Mouse (Mus musculus): ENCODE measurements around the gene Ttc38. TPM values are rescaled to one million over a fixed set of nuclear protein-coding genes. Genes with fewer than 3 reads are reported as not detected.
A peak's percentile ranks its signal among the peaks of the same experiment; 100 is the strongest.

Ttc38 gene
- polyA plus RNA-seq, 2 experiments = 5.0 to 6.9 TPM

- peaks cover 41% of the 10 kb centered on the region for H3K36me3 ChIP-seq (ENCODE audit: control insufficient read depth, insufficient read depth, low read length)
Observed at GRCm38 (mm10) chr15:85878848-85879497, 46.9 kb downstream of the Ttc38 start, which contains the start of gene Trmu. Gene Trmu, plus strand, starts transcription at chr15:85879312.

DNA sequence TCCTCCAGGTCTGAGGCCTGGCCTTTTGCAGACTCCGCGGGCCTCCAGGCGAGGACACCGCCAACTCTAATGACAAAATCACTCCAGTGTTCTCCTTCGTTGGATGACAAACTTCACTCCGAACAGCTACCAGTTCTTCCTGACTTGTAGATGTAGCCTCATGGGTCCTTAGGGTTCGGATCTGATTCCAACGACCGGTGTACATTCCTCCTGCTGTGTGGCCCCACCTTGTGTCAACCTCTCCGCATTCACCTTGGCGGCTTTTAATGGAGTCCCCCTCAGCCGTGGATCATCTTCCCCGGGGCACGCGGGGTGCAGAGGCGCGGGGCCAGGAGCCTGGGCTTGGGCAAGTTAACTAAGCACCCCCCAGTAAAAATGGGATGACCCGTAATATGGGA is 47.4 kb downstream of the Ttc38 start:
- peak overlapping the region; percentile 86 for H3K9ac ChIP-seq (ENCODE audit: low read depth, low read length, severe bottlenecking)
- H3K4me2 ChIP-seq (replicated peaks; ENCODE audit: low read depth, low read length, severe bottlenecking) = peak overlapping the region; percentile 85
- peak overlapping the region; percentile 83 for H3K4me3 ChIP-seq (replicated peaks; ENCODE audit: low read length)
- no peaks in the 10 kb centered on the region for H3K27me3 ChIP-seq (ENCODE audit: control insufficient read depth, insufficient read depth, low read length)
- no peak for DNase-seq (ENCODE audit: low spot score)
- H3K36me3 ChIP-seq (ENCODE audit: control insufficient read depth, insufficient read depth, low read length) = peaks cover 43% of the 10 kb centered on the region
- TF ChIP-seq POLR2A (IDR thresholded peaks at IDR 0.05; ENCODE audit: borderline replicate concordance, extremely low read depth, insufficient read depth, insufficient read length) = no peak; the same call in 1 of the 2 replicates
- H3K4me1 ChIP-seq (ENCODE audit: control insufficient read depth, insufficient read depth, low read length) = peaks cover 6% of the 10 kb centered on the region; the same call in 1 of the 2 replicates
- WGBS = 1% methylated on average over 18 of the region's 18 CpGs
- peak; percentile 23; the same call in 1 of the 2 replicates for ATAC-seq (ENCODE audit: low FRiP score, low read depth)
- H3K27ac ChIP-seq (replicated peaks; ENCODE audit: low read depth, low read length) = peak overlapping the region; percentile 83
- no peaks in the 10 kb centered on the region for H3K9me3 ChIP-seq (ENCODE audit: control insufficient read depth, low read length)

More at GRCm38 (mm10) chr15:85878848-85879497, 46.9 kb downstream of the Ttc38 start, which contains the start of gene Trmu:
- DNase-seq (ENCODE audit: low spot score) = peak; percentile 93
- Histone ChIP-seq H3K9me3 (ENCODE audit: control insufficient read depth, low read length) (no peaks in the 10 kb centered on the region), H3K4me2 (replicated peaks; ENCODE audit: low read depth, low read length, severe bottlenecking) (peak within 1 kb of the TSS; percentile 85), H3K27ac (replicated peaks; ENCODE audit: low read depth, low read length) (peak within 1 kb of the TSS; percentile 83), H3K9ac (ENCODE audit: low read depth, low read length, severe bottlenecking) (peak within 1 kb of the TSS; percentile 86), H3K27me3 (ENCODE audit: control insufficient read depth, insufficient read depth, low read length) (no peaks in the 10 kb centered on the region), H3K4me1 (ENCODE audit: control insufficient read depth, insufficient read depth, low read length) (peaks cover 6% of the 10 kb centered on the region; the same call in 1 of the 2 replicates), H3K4me3 (replicated peaks; ENCODE audit: low read length) (peak within 1 kb of the TSS; percentile 83)
- ATAC-seq (ENCODE audit: low FRiP score, low read depth) = peak; percentile 95
- WGBS = 4% methylated on average over 47 of the region's 50 CpGs
- TF ChIP-seq POLR2A (IDR thresholded peaks at IDR 0.05; ENCODE audit: borderline replicate concordance, extremely low read depth, insufficient read depth, insufficient read length) = peak; percentile 54; the same call in 1 of the 2 replicates

DNA sequence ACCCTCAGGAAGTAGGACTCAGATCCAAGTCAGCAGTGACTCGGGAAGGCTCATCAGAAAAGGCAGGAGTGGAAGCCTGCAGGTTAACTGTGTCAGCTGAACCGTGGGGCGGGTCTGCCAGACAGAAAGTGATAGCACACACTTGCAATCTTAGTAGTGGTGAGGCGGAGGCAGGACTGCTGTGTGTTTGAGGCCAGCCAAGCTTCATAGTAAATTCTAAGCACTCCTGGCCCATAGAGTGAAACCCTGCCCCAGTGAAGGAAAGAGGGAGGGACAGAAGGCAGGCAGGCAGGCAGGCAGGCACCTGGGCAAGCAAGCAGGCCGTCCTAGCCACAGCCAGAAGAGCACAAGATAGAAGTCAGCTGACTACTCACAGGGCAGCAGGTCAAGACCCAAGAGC is 53.5 kb downstream of the Ttc38 start:
- Histone ChIP-seq H3K4me1 (ENCODE audit: control insufficient read depth, insufficient read depth, low read length) (no peaks in the 10 kb centered on the region), H3K27ac (replicated peaks; ENCODE audit: low read depth, low read length) (no peak overlapping the region), H3K9me3 (ENCODE audit: control insufficient read depth, low read length) (no peaks in the 10 kb centered on the region), H3K4me2 (replicated peaks; ENCODE audit: low read depth, low read length, severe bottlenecking) (no peak overlapping the region), H3K27me3 (ENCODE audit: control insufficient read depth, insufficient read depth, low read length) (no peaks in the 10 kb centered on the region), H3K36me3 (ENCODE audit: control insufficient read depth, insufficient read depth, low read length) (peaks cover 67% of the 10 kb centered on the region), H3K9ac (ENCODE audit: low read depth, low read length, severe bottlenecking) (no peak overlapping the region), H3K4me3 (replicated peaks; ENCODE audit: low read length) (no peak overlapping the region)
- 90% methylated on average over 5 of the region's 5 CpGs for WGBS
- DNase-seq (ENCODE audit: low spot score) (no peak), ATAC-seq (ENCODE audit: low FRiP score, low read depth) (no peak)
- TF ChIP-seq POLR2A (IDR thresholded peaks at IDR 0.05; ENCODE audit: borderline replicate concordance, extremely low read depth, insufficient read depth, insufficient read length) = no peak

- DNase-seq (ENCODE audit: low spot score) = no peak
- Histone ChIP-seq H3K4me1 (ENCODE audit: control insufficient read depth, insufficient read depth, low read length) (no peaks in the 10 kb centered on the region), H3K4me2 (replicated peaks; ENCODE audit: low read depth, low read length, severe bottlenecking) (no peak overlapping the region), H3K9me3 (ENCODE audit: control insufficient read depth, low read length) (no peaks in the 10 kb centered on the region), H3K9ac (ENCODE audit: low read depth, low read length, severe bottlenecking) (no peak overlapping the region), H3K27ac (replicated peaks; ENCODE audit: low read depth, low read length) (no peak overlapping the region), H3K27me3 (ENCODE audit: control insufficient read depth, insufficient read depth, low read length) (no peaks in the 10 kb centered on the region), H3K36me3 (ENCODE audit: control insufficient read depth, insufficient read depth, low read length) (peaks cover 82% of the 10 kb centered on the region), H3K4me3 (replicated peaks; ENCODE audit: low read length) (no peak overlapping the region)
- ATAC-seq (ENCODE audit: low FRiP score, low read depth) = no peak
- TF ChIP-seq POLR2A (IDR thresholded peaks at IDR 0.05; ENCODE audit: borderline replicate concordance, extremely low read depth, insufficient read depth, insufficient read length) = no peak
- WGBS = 83% methylated on average over 4 of the region's 4 CpGs
Observed at GRCm38 (mm10) chr15:85889235-85889634, 57.1 kb downstream of the Ttc38 start.

DNA sequence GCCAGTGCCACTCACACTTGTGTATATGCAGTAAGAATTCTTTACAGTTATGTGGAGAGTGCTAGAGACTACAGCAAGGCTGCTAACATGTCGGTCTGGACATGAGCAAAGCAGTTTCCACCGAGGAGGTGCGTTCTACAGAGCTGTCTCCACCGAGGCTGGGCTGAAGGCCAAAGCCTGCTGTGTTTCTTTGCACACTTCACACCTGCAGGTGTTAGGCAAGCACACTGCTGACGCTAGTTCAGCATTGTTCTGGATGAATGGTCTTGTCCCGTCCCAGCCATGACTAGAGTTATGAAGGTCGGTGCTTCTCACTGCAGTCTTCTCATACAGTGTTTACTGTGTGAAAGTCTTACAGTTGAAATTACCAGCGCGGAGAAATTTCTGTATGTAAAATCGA is 59.9 kb downstream of the Ttc38 start:
- WGBS = 84% methylated on average over 10 of the region's 10 CpGs
- Histone ChIP-seq H3K4me2 (replicated peaks; ENCODE audit: low read depth, low read length, severe bottlenecking) (no peak overlapping the region), H3K4me1 (ENCODE audit: control insufficient read depth, insufficient read depth, low read length) (no peaks in the 10 kb centered on the region), H3K9me3 (ENCODE audit: control insufficient read depth, low read length) (no peaks in the 10 kb centered on the region), H3K27me3 (ENCODE audit: control insufficient read depth, insufficient read depth, low read length) (no peaks in the 10 kb centered on the region), H3K4me3 (replicated peaks; ENCODE audit: low read length) (no peak overlapping the region), H3K27ac (replicated peaks; ENCODE audit: low read depth, low read length) (no peak overlapping the region), H3K9ac (ENCODE audit: low read depth, low read length, severe bottlenecking) (no peak overlapping the region), H3K36me3 (ENCODE audit: control insufficient read depth, insufficient read depth, low read length) (peaks cover 82% of the 10 kb centered on the region)
- TF ChIP-seq POLR2A (IDR thresholded peaks at IDR 0.05; ENCODE audit: borderline replicate concordance, extremely low read depth, insufficient read depth, insufficient read length) = no peak
- no peak for DNase-seq (ENCODE audit: low spot score)
- ATAC-seq (ENCODE audit: low FRiP score, low read depth) = no peak; the same call in 1 of the 2 replicates

Measured in limb, embryonic 14.5 days (tissue).